Mouse (Mus musculus) ES-Bruce4 (cell line): ENCODE results near the gene Fbxl17.

Experiments used
- CTCF ChIP-seq: IDR thresholded peaks from one replicate; pipeline ENCODE4 v1.8.1; 2011; ENCODE audit warnings: low read depth, low read length
- POLR2A ChIP-seq: IDR thresholded peaks from one replicate; pipeline ENCODE4 v1.8.1; 2011; ENCODE audit warnings: low read length; ENCODE audit not compliant: insufficient read depth

- no peak for TF ChIP-seq CTCF
- no peak for TF ChIP-seq POLR2A
Measured at GRCm38 (mm10) chr17:63310021-63310420, 189.8 kb downstream of the Fbxl17 start.
